Mouse (Mus musculus) kidney, embryonic 15.5 days (tissue): ENCODE results near the gene Smco3. TPM values are rescaled to one million over a fixed set of nuclear protein-coding genes. Genes with fewer than 3 reads are reported as not detected.

Experiments used
- ATAC-seq: fragments of 200-750 bp; cut with Nextera tagmentation; replicated peaks from 2 replicates; pipeline ENCODE4 v1.8.0; 2017; ENCODE audit warnings: moderate TSS enrichment; ENCODE audit not compliant: low FRiP score
- H3K27ac ChIP-seq: fragments of 300-500 bp; sonication (generic); 2 replicates; pipeline ENCODE4 v1.5.1; 2015; ENCODE audit warnings: mild to moderate bottlenecking, inconsistent platforms
- H3K27me3 ChIP-seq: fragments of 300-500 bp; sonication (generic); 2 replicates; pipeline ENCODE4 v1.6.1; 2015; ENCODE audit warnings: inconsistent platforms
- H3K36me3 ChIP-seq: fragments of 300-500 bp; sonication (generic); 2 replicates; pipeline ENCODE4 v1.6.1; 2015; ENCODE audit warnings: inconsistent platforms
- H3K4me1 ChIP-seq: fragments of 300-500 bp; sonication (generic); 2 replicates; pipeline ENCODE4 v1.6.1; 2015; ENCODE audit warnings: inconsistent platforms
- H3K4me2 ChIP-seq: fragments of 300-500 bp; sonication (generic); 2 replicates; pipeline ENCODE4 v1.6.1; 2015; ENCODE audit warnings: moderate library complexity, mild to moderate bottlenecking, inconsistent platforms
- H3K4me3 ChIP-seq: fragments of 300-500 bp; sonication (generic); replicated peaks from 2 replicates; pipeline ENCODE4 v1.5.1; 2015; ENCODE audit warnings: mild to moderate bottlenecking, inconsistent platforms
- H3K9ac ChIP-seq: fragments of 300-500 bp; sonication (generic); 2 replicates; pipeline ENCODE4 v1.6.1; 2015; ENCODE audit warnings: mild to moderate bottlenecking, inconsistent platforms
- H3K9me3 ChIP-seq: fragments of 300-500 bp; sonication (generic); replicated peaks from 2 replicates; pipeline ENCODE4 v1.6.1; 2016; ENCODE audit warnings: inconsistent platforms
- WGBS: fragments of 180-500 bp; shearing (Covaris S2); methylation state at CpG from one replicate; pipeline ENCODE4 v1.1.7; 2015; ENCODE audit warnings: mixed read lengths; 5-methylcytosine and 5-hydroxymethylcytosine counted together
- polyA plus RNA-seq: library from polyadenylated mRNA; unstranded; fragments of >200 nt; fragmentation: Nextera tagmentation; extraction: Ambion mirVana; gene quantifications from 2 replicates; pipeline ENCODE4 v1.2.1, GENCODE M21; 2015

Gene Smco3
- polyA plus RNA-seq, 1 experiment from 2014 or later, result 1.7 TPM

- no peak overlapping the region for H3K9ac ChIP-seq
- H3K4me3 ChIP-seq, result no peak overlapping the region
- ATAC-seq, result no peak
- WGBS, result 49% methylated on average over 4 of the region's 4 CpGs
- peaks cover 69% of the 10 kb centered on the region for H3K36me3 ChIP-seq
- H3K9me3 ChIP-seq, result no peaks in the 10 kb centered on the region
- H3K27ac ChIP-seq, result no peak overlapping the region
- peaks cover 13% of the 10 kb centered on the region for H3K4me1 ChIP-seq
- no peak overlapping the region for H3K4me2 ChIP-seq
- H3K27me3 ChIP-seq, result no peaks in the 10 kb centered on the region
Observed at GRCm38 (mm10) chr6:136813117-136813516, 22.1 kb downstream of the Smco3 start.

DNA sequence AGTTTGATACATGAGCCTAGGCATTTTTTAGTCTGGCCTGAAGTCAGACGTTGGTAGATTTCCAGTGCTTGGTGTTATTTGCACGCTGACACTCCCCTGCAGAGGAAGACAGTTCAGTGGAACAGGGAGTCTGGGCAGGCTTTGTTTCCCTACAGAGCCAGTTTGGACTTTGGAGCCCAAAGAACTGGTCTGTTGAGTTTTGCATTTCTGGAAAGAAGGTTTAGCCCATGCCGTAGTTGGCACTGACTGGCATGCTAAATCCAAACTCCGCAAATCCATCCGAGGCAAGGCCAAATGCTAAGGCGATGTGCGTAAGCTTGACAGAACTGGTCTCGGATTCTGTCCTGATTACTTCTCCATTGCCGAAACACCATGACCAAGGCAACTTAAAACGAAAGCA lies 24.1 kb downstream of the Smco3 start:
- Histone ChIP-seq H3K27ac (no peak overlapping the region), H3K4me1 (peaks cover 19% of the 10 kb centered on the region), H3K4me3 (no peak overlapping the region), H3K9ac (no peak overlapping the region), H3K27me3 (no peaks in the 10 kb centered on the region), H3K36me3 (peaks cover 50% of the 10 kb centered on the region), H3K4me2 (no peak overlapping the region), H3K9me3 (no peaks in the 10 kb centered on the region)
- WGBS, result 83% methylated on average over 10 of the region's 10 CpGs
- no peak for ATAC-seq

- Histone ChIP-seq H3K4me2 (peak overlapping the region; percentile 94), H3K27me3 (no peaks in the 10 kb centered on the region), H3K27ac (no peak overlapping the region), H3K36me3 (peaks cover 36% of the 10 kb centered on the region), H3K9me3 (no peaks in the 10 kb centered on the region), H3K9ac (peak overlapping the region; percentile 62; the same call in 1 of the 2 replicates), H3K4me1 (peaks cover 26% of the 10 kb centered on the region), H3K4me3 (peak overlapping the region; percentile 90)
- no peak for ATAC-seq
- WGBS, result 67% methylated on average over 13 of the region's 13 CpGs
Observed at GRCm38 (mm10) chr6:136809673-136810072, 25.6 kb downstream of the Smco3 start.

- Histone ChIP-seq H3K9ac (peak overlapping the region; percentile 62), H3K9me3 (no peaks in the 10 kb centered on the region), H3K4me3 (peak overlapping the region; percentile 90), H3K4me2 (peak overlapping the region; percentile 94), H3K27ac (peak overlapping the region; percentile 69; the same call in 1 of the 2 replicates), H3K4me1 (peaks cover 26% of the 10 kb centered on the region), H3K27me3 (no peaks in the 10 kb centered on the region), H3K36me3 (peaks cover 31% of the 10 kb centered on the region)
- 34% methylated on average over 14 of the region's 14 CpGs for WGBS
- ATAC-seq, result no peak
Observed at GRCm38 (mm10) chr6:136809077-136809476, 26.2 kb downstream of the Smco3 start.

- Histone ChIP-seq H3K27me3 (no peaks in the 10 kb centered on the region), H3K27ac (peak overlapping the region; percentile 69; the same call in 1 of the 2 replicates), H3K4me1 (peaks cover 26% of the 10 kb centered on the region), H3K9me3 (no peaks in the 10 kb centered on the region), H3K9ac (peak overlapping the region; percentile 62), H3K4me2 (peak overlapping the region; percentile 94), H3K4me3 (peak overlapping the region; percentile 90), H3K36me3 (peaks cover 26% of the 10 kb centered on the region)
- under 1% methylated on average over 28 of the region's 28 CpGs for WGBS
- ATAC-seq, result peak; percentile 10
Observed at GRCm38 (mm10) chr6:136808631-136809046, 26.6 kb downstream of the Smco3 start.

DNA sequence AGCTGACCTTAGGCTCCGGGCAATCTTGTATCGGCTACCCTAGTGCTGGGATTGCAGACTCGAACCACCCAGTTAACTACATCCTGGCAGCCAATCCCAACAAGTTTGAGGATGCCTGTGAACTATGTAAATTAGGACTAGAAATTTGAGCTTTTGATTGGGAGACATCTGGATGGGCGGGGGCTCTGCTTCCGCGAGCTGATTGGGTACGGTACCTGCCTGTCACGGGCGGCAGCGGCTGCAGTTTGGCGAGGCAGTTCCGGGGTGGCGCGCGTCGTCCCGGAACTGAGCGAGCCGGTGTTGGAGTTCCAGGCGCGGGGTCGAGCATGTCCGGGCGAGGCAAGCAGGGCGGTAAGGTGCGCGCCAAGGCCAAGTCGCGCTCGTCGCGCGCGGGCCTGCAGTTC lies 27.2 kb downstream of the Smco3 start, which contains the start of gene H2afj:
H2afj (plus strand) TSS at position 231 of the 404 bp plus-strand sequence.
- Histone ChIP-seq H3K4me1 (peaks cover 32% of the 10 kb centered on the region), H3K9me3 (no peaks in the 10 kb centered on the region), H3K4me2 (peak within 1 kb of the TSS; percentile 94), H3K4me3 (peak within 1 kb of the TSS; percentile 90), H3K9ac (peak within 1 kb of the TSS; percentile 62), H3K36me3 (peaks cover 20% of the 10 kb centered on the region), H3K27me3 (no peaks in the 10 kb centered on the region), H3K27ac (peak within 1 kb of the TSS; percentile 91)
- under 1% methylated on average over 34 of the region's 34 CpGs for WGBS
- ATAC-seq, result peak; percentile 88

DNA sequence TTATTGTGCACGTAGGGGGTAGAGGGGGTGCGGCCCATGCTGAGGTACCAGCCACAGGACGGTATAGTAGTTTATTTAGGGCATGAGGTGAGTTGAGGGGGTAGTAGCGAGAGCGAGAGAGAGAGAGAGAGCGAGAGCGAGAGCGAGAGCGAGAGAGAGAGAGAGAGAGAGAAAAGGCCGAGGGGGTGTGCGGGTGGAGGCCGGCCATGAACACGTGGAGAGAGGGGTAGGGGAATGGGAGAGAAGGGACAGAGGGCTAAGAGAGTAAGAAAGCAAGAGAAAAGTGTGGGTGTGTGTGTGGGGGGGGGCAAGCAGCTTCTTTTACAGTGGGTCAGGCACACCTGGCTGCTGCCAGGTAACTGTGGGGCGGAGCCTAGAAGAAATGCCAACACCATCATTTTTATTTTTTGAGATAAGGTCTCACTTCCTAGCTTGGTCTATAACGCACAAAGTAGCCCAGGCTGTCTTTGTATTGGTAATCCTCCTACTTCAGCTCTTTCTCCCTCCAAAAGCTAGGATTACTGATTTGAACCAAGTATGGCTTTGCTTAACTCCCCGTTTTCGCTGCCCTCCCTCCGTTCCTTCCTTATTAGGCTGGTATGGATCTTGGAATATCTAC lies 27.7 kb downstream of the Smco3 start:
- Histone ChIP-seq H3K4me2 (peak overlapping the region; percentile 94), H3K4me1 (peaks cover 35% of the 10 kb centered on the region), H3K4me3 (peak overlapping the region; percentile 90), H3K27ac (peak overlapping the region; percentile 91), H3K9ac (peak overlapping the region; percentile 38), H3K9me3 (no peaks in the 10 kb centered on the region), H3K36me3 (peaks cover 15% of the 10 kb centered on the region), H3K27me3 (no peaks in the 10 kb centered on the region)
- ATAC-seq, result 0 out of 2 replicates have a peak, but pooled peaks have one; percentile 0
- 44% methylated on average over 18 of the region's 18 CpGs for WGBS

- no peaks in the 10 kb centered on the region for H3K9me3 ChIP-seq
- H3K9ac ChIP-seq, result no peak overlapping the region
- H3K4me1 ChIP-seq, result peaks cover 35% of the 10 kb centered on the region
- H3K4me2 ChIP-seq, result peak overlapping the region; percentile 94; the same call in 1 of the 2 replicates
- ATAC-seq, result no peak
- H3K36me3 ChIP-seq, result peaks cover 8% of the 10 kb centered on the region
- WGBS, result 69% methylated on average over 5 of the region's 5 CpGs
- H3K27me3 ChIP-seq, result no peaks in the 10 kb centered on the region
- H3K4me3 ChIP-seq, result no peak overlapping the region
- H3K27ac ChIP-seq, result peak overlapping the region; percentile 91; the same call in 1 of the 2 replicates
Observed at GRCm38 (mm10) chr6:136806819-136807218, 28.4 kb downstream of the Smco3 start.

DNA sequence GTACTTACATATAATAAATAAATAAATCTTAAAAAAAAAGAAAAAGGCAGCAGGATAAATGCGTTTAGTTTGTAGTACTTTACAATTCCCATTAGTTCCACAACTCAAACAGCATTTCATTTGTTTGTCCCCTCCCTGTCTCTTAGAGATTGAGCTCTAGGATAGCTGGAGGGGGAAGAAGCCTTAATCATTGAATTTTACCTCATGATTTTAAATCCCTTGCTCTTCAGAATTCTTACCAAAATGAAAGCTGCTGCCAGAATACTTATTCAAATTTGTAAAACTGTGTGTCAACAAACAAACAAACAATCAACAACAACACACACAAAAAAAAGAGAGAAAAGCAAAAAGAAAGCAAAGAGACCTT lies 29.9 kb downstream of the Smco3 start:
- WGBS, result 88% methylated on average over 1 of the region's 1 CpGs
- Histone ChIP-seq H3K27ac (peak overlapping the region; percentile 100), H3K9ac (no peak overlapping the region), H3K9me3 (no peaks in the 10 kb centered on the region), H3K27me3 (no peaks in the 10 kb centered on the region), H3K36me3 (peaks cover 5% of the 10 kb centered on the region; the same call in 1 of the 2 replicates), H3K4me1 (peaks cover 35% of the 10 kb centered on the region), H3K4me2 (no peak overlapping the region), H3K4me3 (no peak overlapping the region)
- no peak for ATAC-seq

- H3K4me2 ChIP-seq, result peak overlapping the region; percentile 88
- H3K27ac ChIP-seq, result peak overlapping the region; percentile 100
- H3K27me3 ChIP-seq, result no peaks in the 10 kb centered on the region
- WGBS, result 32% methylated on average over 9 of the region's 9 CpGs
- no peak for ATAC-seq
- peak overlapping the region; percentile 48 for H3K9ac ChIP-seq
- no peaks in the 10 kb centered on the region for H3K9me3 ChIP-seq
- H3K4me1 ChIP-seq, result peaks cover 35% of the 10 kb centered on the region
- H3K36me3 ChIP-seq, result no peaks in the 10 kb centered on the region
- peak overlapping the region; percentile 78 for H3K4me3 ChIP-seq
Observed at GRCm38 (mm10) chr6:136804705-136805408, 30.4 kb downstream of the Smco3 start.

DNA sequence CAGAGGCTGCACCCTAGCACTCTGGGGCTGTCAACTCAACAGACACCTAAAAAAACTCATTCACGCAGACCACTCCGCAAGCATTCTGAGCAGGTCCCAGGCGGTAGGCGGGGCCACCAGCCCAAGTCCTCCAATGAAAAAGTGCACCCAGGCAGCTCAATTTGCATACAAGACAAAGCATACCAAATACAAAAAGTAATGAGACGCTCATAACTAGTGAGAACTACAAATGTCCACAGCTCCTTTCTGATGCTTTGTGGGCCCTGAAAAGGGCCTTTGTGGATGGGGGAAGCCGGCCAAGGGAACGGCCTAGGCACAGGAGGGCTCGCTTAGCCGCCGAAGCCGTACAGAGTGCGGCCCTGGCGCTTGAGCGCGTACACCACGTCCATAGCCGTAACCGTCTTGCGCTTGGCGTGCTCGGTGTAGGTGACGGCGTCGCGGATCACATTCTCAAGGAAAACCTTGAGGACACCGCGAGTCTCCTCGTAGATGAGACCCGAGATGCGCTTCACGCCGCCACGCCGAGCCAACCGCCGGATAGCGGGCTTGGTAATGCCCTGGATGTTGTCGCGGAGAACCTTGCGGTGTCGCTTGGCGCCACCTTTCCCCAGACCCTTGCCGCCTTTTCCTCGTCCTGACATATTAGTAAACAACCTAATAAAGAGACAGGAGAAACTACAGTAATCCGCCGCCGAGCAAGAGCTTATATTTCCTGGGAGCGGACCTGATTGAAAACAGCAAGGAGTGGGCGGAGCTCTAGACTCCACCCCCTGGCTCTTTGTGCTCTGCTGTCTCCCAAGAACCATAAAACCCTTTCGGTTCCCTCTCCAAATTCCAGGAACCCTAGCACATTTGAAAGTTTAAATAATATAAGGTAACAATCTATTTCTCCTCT lies 31.3 kb downstream of the Smco3 start, which contains the start of gene Hist4h4:
Hist4h4 (minus strand) TSS at position 677 of the 895 bp plus-strand sequence.
- H3K4me3 ChIP-seq, result peak within 1 kb of the TSS; percentile 78
- no peaks in the 10 kb centered on the region for H3K27me3 ChIP-seq
- H3K9ac ChIP-seq, result peak within 1 kb of the TSS; percentile 93
- peak; percentile 79 for ATAC-seq
- H3K4me2 ChIP-seq, result peak within 1 kb of the TSS; percentile 88
- under 1% methylated on average over 50 of the region's 50 CpGs for WGBS
- peaks cover 26% of the 10 kb centered on the region for H3K4me1 ChIP-seq
- H3K27ac ChIP-seq, result peak within 1 kb of the TSS; percentile 100
- no peaks in the 10 kb centered on the region for H3K36me3 ChIP-seq
- no peaks in the 10 kb centered on the region for H3K9me3 ChIP-seq
